Mouse (Mus musculus) MEL (cell line): ENCODE measurements at regions not wholly inside any gene's neighbourhood (a gene's known extent, or its start where the extent isn't known, plus 50 kb on each side); places are given as distances from the start of the nearest gene placed in this dataset.

Source experiments
- DNase-seq: peaks from one replicate; pipeline ENCODE4 v3.0.0; 2011; ENCODE audit warnings: low read depth, low spot score
- H3K27ac ChIP-seq: 2 replicates; pipeline ENCODE4 v1.5.1; 2012; ENCODE audit warnings: low read depth, mild to moderate bottlenecking, control low read depth, low read length, moderate library complexity; ENCODE audit not compliant: control insufficient read depth
- H3K27me3 ChIP-seq, 2 experiments: fragments of 150-350 bp in 1 of 2; sonication (generic) in 1 of 2; 2 replicates each; pipeline ENCODE4 v1.6.1; 2012; ENCODE audit warnings: low read length in 2 of 2, mild to moderate bottlenecking in 2 of 2, improper control_type of control experiment in 1 of 2, moderate library complexity in 1 of 2; ENCODE audit not compliant: insufficient read depth in 2 of 2, control insufficient read depth in 1 of 2
- H3K36me3 ChIP-seq, 2 experiments: 2 replicates each; pipeline ENCODE4 v1.6.1; 2012 to 2014; ENCODE audit warnings: low read length in 2 of 2, improper control_type of control experiment in 1 of 2, inconsistent platforms in 1 of 2, mild to moderate bottlenecking in 1 of 2; ENCODE audit not compliant: insufficient read depth in 2 of 2, control insufficient read depth in 1 of 2
- H3K4me1 ChIP-seq, 2 experiments: fragments of 150-350 bp in 1 of 2; sonication (generic) in 1 of 2; 2 replicates each; pipeline ENCODE4 v1.6.1; 2012; ENCODE audit warnings: low read length in 2 of 2, improper control_type of control experiment in 1 of 2, mild to moderate bottlenecking in 1 of 2; ENCODE audit not compliant: insufficient read depth in 2 of 2, control insufficient read depth in 1 of 2
- H3K4me3 ChIP-seq, 2 experiments: fragments of 150-350 bp in 1 of 2; sonication (generic) in 1 of 2; 2 replicates each; pipeline ENCODE4 v1.5.1; 2012; ENCODE audit warnings: low read depth in 2 of 2, low read length in 2 of 2, mild to moderate bottlenecking in 2 of 2, moderate library complexity in 2 of 2, control low read depth in 1 of 2, improper control_type of control experiment in 1 of 2; ENCODE audit not compliant: control insufficient read depth in 1 of 2, insufficient read depth in 1 of 2
- H3K79me2 ChIP-seq: 2 replicates; pipeline ENCODE4 v1.6.1; 2012; ENCODE audit warnings: mild to moderate bottlenecking, low read length, moderate library complexity; ENCODE audit not compliant: control insufficient read depth, poor library complexity, insufficient read depth
- H3K9ac ChIP-seq: 2 replicates; pipeline ENCODE4 v1.6.1; 2012; ENCODE audit warnings: low read depth, mild to moderate bottlenecking, control low read depth, low read length, moderate library complexity; ENCODE audit not compliant: control insufficient read depth, poor library complexity, severe bottlenecking
- H3K9me3 ChIP-seq: fragments of 150-350 bp; sonication (generic); replicated peaks from 2 replicates; pipeline ENCODE4 v1.6.1; 2012; ENCODE audit warnings: mild to moderate bottlenecking, low read length, improper control_type of control experiment, moderate library complexity; ENCODE audit not compliant: insufficient read depth
- BHLHE40 ChIP-seq: IDR thresholded peaks from 2 replicates; pipeline ENCODE4 v1.6.1; 2012; ENCODE audit warnings: low read depth, mild to moderate bottlenecking, inconsistent platforms, low read length, improper control_type of control experiment, borderline replicate concordance
- CHD2 ChIP-seq: IDR thresholded peaks from 2 replicates; pipeline ENCODE4 v1.6.1; 2011; ENCODE audit warnings: low read length, improper control_type of control experiment
- CTCF ChIP-seq, 3 experiments: IDR thresholded peaks in 2 of 3; conservative IDR thresholded peaks in 1 of 3; 2 replicates each; pipeline ENCODE4 v1.5.1; 2011 to 2012; ENCODE audit warnings: low read length in 3 of 3, low read depth in 2 of 3, mild to moderate bottlenecking in 2 of 3, improper control_type of control experiment in 1 of 3, inconsistent platforms in 1 of 3, mixed read lengths in 1 of 3, moderate library complexity in 1 of 3; ENCODE audit not compliant: control insufficient read depth in 1 of 3, insufficient read depth in 1 of 3, poor library complexity in 1 of 3, severe bottlenecking in 1 of 3
- ELF1 ChIP-seq: IDR thresholded peaks from 2 replicates; pipeline ENCODE4 v1.6.1; 2014; ENCODE audit warnings: low read depth, mild to moderate bottlenecking, inconsistent platforms, low read length, improper control_type of control experiment, moderate library complexity
- EP300 ChIP-seq, 2 experiments: IDR thresholded peaks; 2 replicates each; pipeline ENCODE4 v1.6.1; 2011; ENCODE audit warnings: improper control_type of control experiment in 2 of 2, low read length in 2 of 2, low read depth in 1 of 2, mild to moderate bottlenecking in 1 of 2
- GABPA ChIP-seq: IDR thresholded peaks from 2 replicates; pipeline ENCODE4 v1.6.1; 2012; ENCODE audit warnings: low read depth, mild to moderate bottlenecking, inconsistent platforms, low read length, improper control_type of control experiment, moderate library complexity
- MAX ChIP-seq: IDR thresholded peaks from 2 replicates; pipeline ENCODE4 v1.6.1; 2011; ENCODE audit warnings: low read length, improper control_type of control experiment
- MAZ ChIP-seq: IDR thresholded peaks from 2 replicates; pipeline ENCODE4 v1.6.1; 2012; ENCODE audit warnings: low read depth, mild to moderate bottlenecking, inconsistent platforms, low read length, improper control_type of control experiment
- MEF2A ChIP-seq: IDR thresholded peaks from 2 replicates; pipeline ENCODE4 v1.6.1; 2014; ENCODE audit warnings: low read depth, mild to moderate bottlenecking, inconsistent platforms, low read length, improper control_type of control experiment; ENCODE audit not compliant: poor library complexity, insufficient replicate concordance, severe bottlenecking; ENCODE audit errors: extremely low read depth
- MYB ChIP-seq: IDR thresholded peaks from 2 replicates; pipeline ENCODE4 v1.6.1; 2011; ENCODE audit warnings: mild to moderate bottlenecking, low read depth, low read length, improper control_type of control experiment
- MYC ChIP-seq: IDR thresholded peaks from 2 replicates; pipeline ENCODE4 v1.6.1; 2011; ENCODE audit warnings: low read depth, mild to moderate bottlenecking, low read length, improper control_type of control experiment, moderate library complexity
- NRF1 ChIP-seq: IDR thresholded peaks from 2 replicates; pipeline ENCODE4 v1.6.1; 2014; ENCODE audit warnings: low read depth, mild to moderate bottlenecking, inconsistent platforms, low read length, improper control_type of control experiment, moderate library complexity; ENCODE audit not compliant: poor library complexity, insufficient read depth, severe bottlenecking
- POLR2A ChIP-seq, 2 experiments: IDR thresholded peaks; 2 replicates each; pipeline ENCODE4 v1.6.1; 2011 to 2012; ENCODE audit warnings: low read length in 2 of 2, mild to moderate bottlenecking in 2 of 2, control low read depth in 1 of 2, improper control_type of control experiment in 1 of 2, low read depth in 1 of 2, moderate library complexity in 1 of 2; ENCODE audit not compliant: control insufficient read depth in 1 of 2, insufficient read depth in 1 of 2, poor library complexity in 1 of 2
- POLR2AphosphoS2 ChIP-seq: IDR thresholded peaks from 2 replicates; pipeline ENCODE4 v1.6.1; 2011; ENCODE audit warnings: low read length, improper control_type of control experiment
- RCOR1 ChIP-seq: IDR thresholded peaks from 2 replicates; pipeline ENCODE4 v1.6.1; 2012; ENCODE audit warnings: low read depth, mild to moderate bottlenecking, inconsistent platforms, low read length, improper control_type of control experiment
- SMC3 ChIP-seq: IDR thresholded peaks from 2 replicates; pipeline ENCODE4 v1.6.1; 2011; ENCODE audit warnings: low read depth, low read length, improper control_type of control experiment
- TAL1 ChIP-seq: IDR thresholded peaks from 2 replicates; pipeline ENCODE4 v1.6.1; 2012; ENCODE audit warnings: mild to moderate bottlenecking, inconsistent platforms, low read length, moderate library complexity, mixed read lengths
- TBP ChIP-seq: IDR thresholded peaks from 2 replicates; pipeline ENCODE4 v1.8.0; 2011; ENCODE audit warnings: low read depth, low read length, improper control_type of control experiment
- USF1 ChIP-seq: IDR thresholded peaks from 2 replicates; pipeline ENCODE4 v1.6.1; 2014; ENCODE audit warnings: low read depth, mild to moderate bottlenecking, inconsistent platforms, low read length, improper control_type of control experiment, moderate library complexity
- ZC3H11A ChIP-seq: IDR thresholded peaks from 2 replicates; pipeline ENCODE4 v1.6.1; 2012; ENCODE audit warnings: low read depth, mild to moderate bottlenecking, inconsistent platforms, low read length, improper control_type of control experiment
- ZKSCAN1 ChIP-seq: IDR thresholded peaks from 2 replicates; pipeline ENCODE4 v1.6.1; 2012; ENCODE audit warnings: low read depth, mild to moderate bottlenecking, inconsistent platforms, low read length, improper control_type of control experiment, moderate library complexity

DNA sequence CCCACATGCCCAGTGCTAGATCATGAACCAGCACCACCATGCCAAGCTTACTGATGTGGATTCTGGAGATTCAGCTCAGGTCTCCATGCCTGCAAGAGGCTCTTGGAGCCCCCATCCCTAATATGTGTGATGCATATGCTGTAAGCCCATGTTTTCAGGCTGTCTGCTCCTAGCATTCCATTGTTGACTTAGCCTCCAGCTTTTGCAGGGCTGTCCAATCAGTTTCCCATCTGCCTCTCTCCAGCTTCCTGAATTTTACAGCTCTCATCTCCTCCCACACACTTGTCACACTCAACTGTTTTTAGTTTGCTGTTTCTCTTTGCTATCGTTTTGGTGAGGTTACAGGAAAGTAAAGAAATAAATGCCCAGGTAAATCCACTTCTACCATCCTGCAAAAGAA lies 629.2 kb upstream of the Arpp21 start:
- DNase-seq, result no peak
- H3K4me1 ChIP-seq, result no peaks in the 10 kb centered on the region
- no peak overlapping the region for H3K9ac ChIP-seq
- H3K36me3 ChIP-seq, result no peaks in the 10 kb centered on the region
- TF ChIP-seq MYC (no peak), SMC3 (no peak), MAX (no peak)
- no peaks in the 10 kb centered on the region for H3K27me3 ChIP-seq
- no peaks in the 10 kb centered on the region for H3K9me3 ChIP-seq
- H3K27ac ChIP-seq, result no peak overlapping the region
- H3K79me2 ChIP-seq, result no peaks in the 10 kb centered on the region
- no peak overlapping the region for H3K4me3 ChIP-seq

DNA sequence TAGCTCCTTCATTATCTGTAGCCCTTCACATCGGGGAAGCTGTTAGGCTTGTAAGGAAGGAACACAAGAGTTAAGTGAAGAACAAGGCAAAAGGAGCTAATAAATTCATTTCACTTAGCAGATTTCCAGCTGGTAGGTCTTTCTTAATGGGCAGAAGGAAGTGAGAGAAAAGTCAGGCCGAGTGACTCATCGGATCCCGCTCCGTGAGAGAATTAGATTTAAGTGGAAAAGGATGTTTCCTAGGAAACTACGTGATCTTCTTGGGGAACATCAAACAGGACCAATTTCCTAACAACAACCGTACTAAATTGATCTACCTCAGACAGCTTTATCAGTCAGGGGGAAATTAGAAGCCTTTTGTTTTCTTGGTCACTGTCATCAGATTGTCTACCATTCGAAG lies 625.4 kb upstream of the Arpp21 start:
- H3K27me3 ChIP-seq, result no peaks in the 10 kb centered on the region
- H3K4me1 ChIP-seq, result no peaks in the 10 kb centered on the region
- no peak overlapping the region for H3K27ac ChIP-seq
- H3K9me3 ChIP-seq, result no peaks in the 10 kb centered on the region
- no peak overlapping the region for H3K4me3 ChIP-seq
- no peaks in the 10 kb centered on the region for H3K79me2 ChIP-seq
- no peak for DNase-seq
- TF ChIP-seq MEF2A (no peak), USF1 (no peak), ZC3H11A (no peak), GABPA (no peak), BHLHE40 (no peak), TAL1 (no peak), POLR2AphosphoS2 (no peak), ELF1 (no peak), CHD2 (no peak)
- no peaks in the 10 kb centered on the region for H3K36me3 ChIP-seq
- H3K9ac ChIP-seq, result no peak overlapping the region

DNA sequence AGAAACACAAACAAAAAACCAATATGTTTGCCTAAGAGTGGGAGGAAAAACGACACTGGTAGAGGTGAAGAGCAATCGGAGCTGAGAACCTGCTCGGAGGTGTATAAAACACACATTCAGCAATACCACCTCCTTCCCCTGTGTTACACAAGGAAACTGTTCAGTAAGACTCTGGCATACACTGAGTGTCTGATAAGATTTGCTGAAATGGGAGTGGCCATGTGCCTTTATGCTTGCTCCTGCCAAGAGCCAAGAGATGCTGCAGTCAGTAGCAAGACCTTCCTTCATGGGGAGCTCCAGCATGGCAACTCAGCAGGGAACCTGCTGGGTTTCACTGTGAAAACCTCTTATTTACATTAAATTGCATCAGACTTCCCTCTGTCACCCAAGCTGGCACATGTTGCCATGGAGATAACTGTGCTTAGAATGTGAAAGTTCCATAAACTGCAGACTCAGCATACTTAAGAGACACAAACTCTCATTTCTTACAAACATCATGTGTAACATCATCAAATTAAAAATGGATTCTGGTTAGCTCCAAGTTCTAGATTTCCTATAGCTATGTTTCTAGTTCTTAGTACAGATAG lies 624.7 kb upstream of the Arpp21 start:
- Histone ChIP-seq H3K9me3 (no peaks in the 10 kb centered on the region), H3K4me1 (no peaks in the 10 kb centered on the region), H3K9ac (no peak overlapping the region), H3K79me2 (no peaks in the 10 kb centered on the region), H3K27ac (no peak overlapping the region), H3K27me3 (no peaks in the 10 kb centered on the region), H3K4me3 (no peak overlapping the region), H3K36me3 (no peaks in the 10 kb centered on the region)
- no peak for TF ChIP-seq EP300 (IDR thresholded peaks at IDR 0.05; ENCODE audit: low read depth in 1 of 2, low read length in 2 of 2)
- TF ChIP-seq POLR2A (IDR thresholded peaks at IDR 0.05; ENCODE audit: control insufficient read depth in 1 of 2, insufficient read depth in 1 of 2, low read depth in 1 of 2, low read length in 2 of 2, poor library complexity in 1 of 2), result no peak
- no peak for TF ChIP-seq TBP
- TF ChIP-seq RCOR1, result no peak
- TF ChIP-seq ZC3H11A, result no peak
- no peak for TF ChIP-seq POLR2AphosphoS2
- no peak for TF ChIP-seq NRF1
- no peak for TF ChIP-seq ZKSCAN1
- TF ChIP-seq MEF2A, result no peak
- TF ChIP-seq MAZ, result no peak
- TF ChIP-seq CTCF (IDR thresholded peaks at IDR 0.05 in 2 of 3, conservative IDR thresholded peaks at IDR 0.05 in 1 of 3; ENCODE audit: control insufficient read depth in 1 of 3, insufficient read depth in 1 of 3, low read depth in 2 of 3, low read length in 3 of 3, poor library complexity in 1 of 3, severe bottlenecking in 1 of 3), result no peak
- TF ChIP-seq MAX, result no peak
- TF ChIP-seq MYB, result no peak
- DNase-seq, result no peak
